ENCODE assay signal across 8 mouse cellular contexts in the genomic region with DNA sequence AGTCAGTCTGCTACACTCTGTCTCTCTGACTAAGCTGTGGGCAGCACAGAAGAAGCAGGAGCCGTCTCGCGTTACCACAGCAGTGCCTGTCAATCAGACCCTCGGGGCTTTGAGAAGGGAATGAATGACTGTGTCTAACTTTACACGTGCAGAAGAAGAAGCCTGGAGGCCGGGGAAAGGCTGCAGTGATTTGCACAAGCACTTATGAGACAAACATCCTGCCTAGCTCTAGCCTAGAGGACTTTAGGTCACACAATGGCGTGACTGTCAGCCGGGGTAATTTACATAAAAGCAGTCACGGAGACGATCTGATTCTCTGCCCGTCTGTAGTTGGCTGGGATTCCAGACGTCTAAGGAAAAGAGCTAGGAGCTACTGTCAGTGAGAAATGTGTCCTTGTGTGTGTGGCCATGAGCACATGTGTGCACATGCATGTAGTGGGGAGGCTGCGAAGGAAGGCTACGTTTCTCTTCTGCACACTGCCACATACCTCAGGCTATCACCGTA.
DNase-seq lines count a peak whose midpoint lies in the region; ATAC-seq and TF ChIP-seq lines count a peak whose summit lies in the region.

No protein-coding gene starts in this region.

- no peaks in the 10 kb centered on the region for H3K27me3 ChIP-seq in kidney, adult 2 months (replicated peaks; ENCODE audit: control insufficient read depth, insufficient read depth, low read length)
- H3K27me3 ChIP-seq in forebrain, embryonic 11.5 days (ENCODE audit: control insufficient read depth, insufficient read depth, low read length) = peaks cover 3% of the 10 kb centered on the region; the same call in 1 of the 2 replicates
- H3K27me3 ChIP-seq in kidney, postnatal 0 days (ENCODE audit: insufficient read depth, low read length) = no peaks in the 10 kb centered on the region
- H3K27me3 ChIP-seq in neural tube, embryonic 11.5 days (ENCODE audit: control insufficient read depth, insufficient read depth, low read length) = no peaks in the 10 kb centered on the region

- ATAC-seq in forebrain, embryonic 11.5 days (replicated peaks; ENCODE audit: low FRiP score) = peak; percentile 63
- no peak for ATAC-seq in kidney, postnatal 0 days (replicated peaks; ENCODE audit: low FRiP score, low read depth)
- ATAC-seq in neural tube, embryonic 11.5 days (ENCODE audit: insufficient read depth, low FRiP score, low TSS enrichment) = peak; percentile 53

- H3K36me3 ChIP-seq in kidney, adult 2 months (ENCODE audit: control insufficient read depth, insufficient read depth, low read length) = no peaks in the 10 kb centered on the region
- H3K36me3 ChIP-seq in forebrain, embryonic 11.5 days (ENCODE audit: control insufficient read depth, insufficient read depth, low read length) = no peaks in the 10 kb centered on the region
- no peaks in the 10 kb centered on the region for H3K36me3 ChIP-seq in kidney, postnatal 0 days (ENCODE audit: insufficient read depth, low read length)
- no peaks in the 10 kb centered on the region for H3K36me3 ChIP-seq in neural tube, embryonic 11.5 days (ENCODE audit: control insufficient read depth, insufficient read depth, low read length)

- H3K4me3 ChIP-seq in kidney, adult 2 months (ENCODE audit: insufficient read depth, low read depth, low read length) = no peak overlapping the region
- no peak overlapping the region for H3K4me3 ChIP-seq in forebrain, embryonic 11.5 days (ENCODE audit: low read depth, low read length)
- no peak overlapping the region for H3K4me3 ChIP-seq in kidney, postnatal 0 days (replicated peaks; ENCODE audit: low read depth, low read length)
- no peak overlapping the region for H3K4me3 ChIP-seq in neural tube, embryonic 11.5 days (ENCODE audit: low read depth, low read length)

- WGBS in kidney, adult 2 months = 53% methylated on average over 15 of the region's 15 CpGs
- WGBS in forebrain, embryonic 11.5 days = 15% methylated on average over 15 of the region's 15 CpGs
- 29% methylated on average over 15 of the region's 15 CpGs for WGBS in kidney, postnatal 0 days
- 14% methylated on average over 15 of the region's 15 CpGs for WGBS in neural tube, embryonic 11.5 days

- H3K9ac ChIP-seq in forebrain, embryonic 11.5 days (ENCODE audit: low read length) = no peak overlapping the region
- no peak overlapping the region for H3K9ac ChIP-seq in kidney, postnatal 0 days (ENCODE audit: low read depth, low read length)
- H3K9ac ChIP-seq in neural tube, embryonic 11.5 days (ENCODE audit: low read length) = no peak overlapping the region; the same call in 1 of the 2 replicates

- no peak for TF ChIP-seq POLR2A in kidney, adult 2 months (IDR thresholded peaks at IDR 0.05; ENCODE audit: low read depth, low read length)

- H3K4me2 ChIP-seq in forebrain, embryonic 11.5 days (ENCODE audit: low read depth, low read length, severe bottlenecking) = peak overlapping the region; percentile 34; the same call in 1 of the 2 replicates
- H3K4me2 ChIP-seq in kidney, postnatal 0 days (ENCODE audit: low read length) = no peak overlapping the region
- H3K4me2 ChIP-seq in neural tube, embryonic 11.5 days (ENCODE audit: low read depth) = peak overlapping the region; percentile 17

- no peak for TF ChIP-seq CTCF in kidney, adult 2 months (conservative IDR thresholded peaks at IDR 0.05; ENCODE audit: insufficient read depth, insufficient read length, low read depth, low read length)
- no peak for TF ChIP-seq CTCF in kidney, postnatal 0 days (IDR thresholded peaks at IDR 0.05; ENCODE audit: low read depth)

- DNase-seq in kidney, adult 2 months = peak; percentile 28
- no peak for DNase-seq in kidney, adult 9 months
- DNase-seq in forebrain, embryonic 11.5 days (ENCODE audit: low spot score) = peak; percentile 73
- peak; percentile 60 for DNase-seq in kidney, postnatal 0 days (ENCODE audit: low spot score)
- peak; percentile 76 for DNase-seq in neural tube, embryonic 11.5 days (ENCODE audit: low spot score)
- no peak for DNase-seq in adrenal gland, adult 8-10 months
- DNase-seq in cerebellum, postnatal 4 days (ENCODE audit: low spot score in 2 of 2) = no peak
- DNase-seq in layer of hippocampus, adult 9-11 months = no peak

- no peak overlapping the region for H3K27ac ChIP-seq in kidney, adult 2 months (ENCODE audit: insufficient read depth, low read depth, low read length)
- peak overlapping the region; percentile 53; the same call in 1 of the 2 replicates for H3K27ac ChIP-seq in forebrain, embryonic 11.5 days (ENCODE audit: low read depth, low read length)
- H3K27ac ChIP-seq in kidney, postnatal 0 days = no peak overlapping the region
- 0 out of 2 replicates have a peak overlapping the region, but pooled peaks have one; percentile 44 for H3K27ac ChIP-seq in neural tube, embryonic 11.5 days (ENCODE audit: low read depth, low read length)

- H3K9me3 ChIP-seq in forebrain, embryonic 11.5 days (ENCODE audit: control insufficient read depth, low read length) = no peaks in the 10 kb centered on the region
- H3K9me3 ChIP-seq in kidney, postnatal 0 days (replicated peaks; ENCODE audit: low read length) = no peaks in the 10 kb centered on the region
- no peaks in the 10 kb centered on the region for H3K9me3 ChIP-seq in neural tube, embryonic 11.5 days (ENCODE audit: control insufficient read depth, low read length)

- H3K4me1 ChIP-seq in kidney, adult 2 months (ENCODE audit: control insufficient read depth, insufficient read depth, low read length) = no peaks in the 10 kb centered on the region
- H3K4me1 ChIP-seq in forebrain, embryonic 11.5 days (replicated peaks; ENCODE audit: control insufficient read depth, insufficient read depth, low read length) = peaks cover 28% of the 10 kb centered on the region; the same call in 1 of the 2 replicates
- H3K4me1 ChIP-seq in kidney, postnatal 0 days (replicated peaks; ENCODE audit: insufficient read depth, low read length) = 0 out of 2 replicates have a peak, but pooled peaks cover 9% of the 10 kb centered on the region
- peaks cover 16% of the 10 kb centered on the region for H3K4me1 ChIP-seq in neural tube, embryonic 11.5 days (ENCODE audit: control insufficient read depth, insufficient read depth, low read length)

Comparison
In these comparisons a context has a peak if more than half of its experiments do, and no peak if none do; other contexts are left out.
1. DNase-seq: peak in kidney, adult 2 months (single experiment), forebrain, embryonic 11.5 days (single experiment), kidney, postnatal 0 days (single experiment) and neural tube, embryonic 11.5 days (single experiment); none in kidney, adult 9 months (single experiment), adrenal gland, adult 8-10 months (single experiment), cerebellum, postnatal 4 days (0 of 2) and layer of hippocampus, adult 9-11 months (single experiment).
2. H3K27ac ChIP-seq: peak in forebrain, embryonic 11.5 days (single experiment) and neural tube, embryonic 11.5 days (single experiment); none in kidney, adult 2 months (single experiment) and kidney, postnatal 0 days (single experiment).